Mouse (Mus musculus) cerebellum, postnatal 4 days (tissue): ENCODE data around the gene Ppp4r1.
A peak's percentile ranks its signal among the peaks of the same experiment; 100 is the strongest.

ENCODE experiments used
- DNase-seq, 2 experiments: peaks; one replicate each; pipeline ENCODE4 v3.0.0; 2022; ENCODE audit warnings: low spot score in 2 of 2, mixed read lengths in 1 of 2

The Ppp4r1 gene

GRCm38 (mm10) chr17:65854006-65854405 lies 71.6 kb downstream of the Ppp4r1 start:
- DNase-seq: no peak

- no peak for DNase-seq
Observed at GRCm38 (mm10) chr17:65857617-65858016, 75.2 kb downstream of the Ppp4r1 start.

GRCm38 (mm10) chr17:65862579-65862978 lies 80.2 kb downstream of the Ppp4r1 start:
- peak in 1 of 2 experiments; percentile 49 for DNase-seq

- no peak for DNase-seq
Observed at GRCm38 (mm10) chr17:65863830-65864229, 81.5 kb downstream of the Ppp4r1 start.

GRCm38 (mm10) chr17:65864742-65865141 lies 82.4 kb downstream of the Ppp4r1 start:
- no peak for DNase-seq

GRCm38 (mm10) chr17:65865265-65865664 lies 82.9 kb downstream of the Ppp4r1 start:
- no peak for DNase-seq

- DNase-seq: no peak
Observed at GRCm38 (mm10) chr17:65866201-65866600, 83.8 kb downstream of the Ppp4r1 start.

GRCm38 (mm10) chr17:65867996-65868395 lies 85.6 kb downstream of the Ppp4r1 start:
- DNase-seq: no peak

GRCm38 (mm10) chr17:65869720-65870119 lies 87.3 kb downstream of the Ppp4r1 start:
- DNase-seq: no peak

- DNase-seq: peak; percentile 48 to 83
Observed at GRCm38 (mm10) chr17:65870146-65870545, 87.8 kb downstream of the Ppp4r1 start.

- DNase-seq: no peak
Observed at GRCm38 (mm10) chr17:65871641-65872041, 89.3 kb downstream of the Ppp4r1 start.

GRCm38 (mm10) chr17:65872051-65872450 lies 89.7 kb downstream of the Ppp4r1 start:
- DNase-seq: no peak

- DNase-seq: peak in 1 of 2 experiments; percentile 33
Observed at GRCm38 (mm10) chr17:65872652-65873051, 90.3 kb downstream of the Ppp4r1 start.

GRCm38 (mm10) chr17:65873156-65873555 lies 90.8 kb downstream of the Ppp4r1 start:
- no peak for DNase-seq

- DNase-seq: no peak
Observed at GRCm38 (mm10) chr17:65873834-65874233, 91.5 kb downstream of the Ppp4r1 start.

GRCm38 (mm10) chr17:65877026-65877425 lies 94.7 kb downstream of the Ppp4r1 start:
- DNase-seq: no peak

GRCm38 (mm10) chr17:65884061-65884669 lies 101.8 kb downstream of the Ppp4r1 start:
- DNase-seq: no peak

- DNase-seq: peak; percentile 97 to 98
Observed at GRCm38 (mm10) chr17:65884691-65885397, 102.5 kb downstream of the Ppp4r1 start.

GRCm38 (mm10) chr17:65885398-65885696 lies 103.0 kb downstream of the Ppp4r1 start:
- DNase-seq: no peak

- peak in 1 of 2 experiments; percentile 11 for DNase-seq
Observed at GRCm38 (mm10) chr17:65885697-65886529, 103.5 kb downstream of the Ppp4r1 start, which contains the start of gene Ralbp1. TSS of gene Ralbp1 (minus strand) at chr17:65885798.

- no peak for DNase-seq
Observed at GRCm38 (mm10) chr17:65886571-65886970, 104.2 kb downstream of the Ppp4r1 start.

- no peak for DNase-seq
Observed at GRCm38 (mm10) chr17:65889476-65889875, 107.1 kb downstream of the Ppp4r1 start.
